Mouse (Mus musculus) lung, postnatal 10 days (tissue): ENCODE measurements around the gene Nav1.

Experiments used
- DNase-seq: peaks from one replicate; pipeline ENCODE4 v3.0.0; 2021

Nav1 gene

GRCm38 (mm10) chr1:135615715-135616641 is 8.9 kb upstream of the Nav1 start:
- peak; percentile 84 for DNase-seq

- DNase-seq = no peak
Observed at GRCm38 (mm10) chr1:135609621-135610020, 2.5 kb upstream of the Nav1 start.

DNA sequence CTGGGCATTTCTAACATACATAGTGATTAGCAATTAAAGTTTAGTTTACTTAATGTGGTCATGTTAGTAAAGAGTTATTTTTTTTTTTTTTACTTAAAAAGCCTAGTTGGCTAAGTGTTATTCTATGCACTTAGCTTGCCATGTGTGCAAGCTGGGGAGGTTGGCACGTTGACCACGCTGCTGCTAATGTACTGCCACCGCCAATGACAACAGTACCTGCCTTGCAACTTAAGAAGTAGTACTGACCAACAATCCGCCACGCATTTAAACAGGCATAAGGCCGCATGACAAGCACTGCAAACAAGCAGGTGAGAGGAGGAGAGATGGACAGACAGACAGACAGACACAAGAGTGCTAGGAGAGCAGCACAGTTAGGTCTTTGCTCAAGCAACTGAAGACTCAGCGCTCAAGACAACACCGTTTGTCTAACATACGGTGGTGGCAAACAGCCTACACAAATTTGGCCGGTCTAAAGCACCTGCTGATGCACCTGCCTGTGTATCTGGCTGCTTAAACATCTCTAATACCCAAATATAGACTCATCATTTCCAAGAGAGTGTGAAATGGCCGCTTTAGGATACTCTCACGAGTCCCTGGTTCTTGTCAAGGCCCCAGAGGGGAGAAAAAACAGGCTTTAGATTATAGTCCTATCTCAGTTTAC is 610 bp downstream of the Nav1 start:
- no peak for DNase-seq

- DNase-seq = no peak
Observed at GRCm38 (mm10) chr1:135605530-135605929, 1.6 kb downstream of the Nav1 start.

DNA sequence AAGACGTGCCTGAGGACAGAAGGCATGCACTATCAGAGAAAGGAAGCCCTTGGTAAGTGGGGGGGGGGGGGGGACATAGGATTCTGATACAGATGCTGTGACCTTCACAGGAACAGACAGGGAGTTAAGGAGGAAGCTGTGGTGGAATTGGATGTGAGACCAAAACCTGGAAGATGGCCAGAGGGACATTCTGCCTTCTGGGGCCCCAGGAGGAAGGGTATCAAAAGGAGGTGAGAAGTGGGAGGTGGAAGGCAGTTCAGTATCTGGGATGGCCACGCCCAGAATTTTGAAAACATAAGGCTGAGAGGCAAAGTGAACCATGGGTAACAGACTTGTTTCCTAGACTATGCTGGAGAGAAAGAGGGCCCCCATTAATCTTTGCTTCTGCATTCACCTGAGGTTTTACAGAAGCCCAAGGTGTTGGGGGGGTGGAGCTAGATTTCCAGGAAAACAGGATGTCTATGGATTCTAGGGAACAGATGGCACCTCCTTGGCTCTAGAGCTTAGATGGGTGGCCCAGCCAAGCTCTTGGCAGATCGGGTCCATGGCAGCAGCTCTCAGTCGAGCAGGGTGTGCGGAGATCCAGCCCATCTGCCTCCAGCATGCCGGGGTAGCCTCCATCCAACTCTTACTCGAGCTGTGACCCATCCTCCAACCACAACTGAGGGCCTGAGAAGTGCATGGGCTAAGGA is 2.6 kb downstream of the Nav1 start:
- DNase-seq = peak; percentile 32

DNA sequence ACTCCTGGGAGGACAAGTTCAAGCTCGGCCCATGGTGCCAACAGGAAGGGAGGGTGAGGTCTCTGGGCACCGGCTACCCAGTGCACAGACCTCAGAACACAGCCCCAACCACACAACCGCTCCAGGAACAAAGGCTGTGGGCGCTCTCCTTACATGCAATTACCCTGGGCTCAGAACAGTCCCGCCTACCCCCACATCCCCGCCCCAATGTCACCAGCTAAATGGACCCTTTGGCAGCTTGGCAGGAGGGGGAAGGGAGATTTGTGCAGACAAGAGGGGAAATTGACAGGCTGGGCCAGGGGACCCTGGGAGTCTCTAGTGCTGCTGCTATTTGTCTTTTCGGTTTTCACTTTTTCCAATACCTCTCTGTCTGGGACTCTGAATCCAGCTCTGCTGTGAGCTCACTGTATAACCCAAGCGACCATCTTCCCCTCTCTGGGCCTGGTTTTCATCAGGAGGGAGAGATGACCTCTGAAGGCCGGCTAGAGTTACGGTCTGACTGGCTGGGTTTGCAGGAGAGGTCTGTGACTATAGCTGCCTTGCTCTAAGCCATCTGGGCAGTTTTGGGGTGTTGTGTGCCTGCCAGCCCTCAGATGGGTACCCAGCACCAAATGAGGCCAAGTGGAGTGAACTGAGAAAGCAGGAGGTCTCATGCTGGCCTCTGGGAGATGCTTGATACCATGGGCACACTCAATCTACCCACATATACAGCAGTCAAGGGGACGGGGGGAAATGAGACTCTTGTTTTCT is 3.8 kb downstream of the Nav1 start:
- DNase-seq = no peak

DNA sequence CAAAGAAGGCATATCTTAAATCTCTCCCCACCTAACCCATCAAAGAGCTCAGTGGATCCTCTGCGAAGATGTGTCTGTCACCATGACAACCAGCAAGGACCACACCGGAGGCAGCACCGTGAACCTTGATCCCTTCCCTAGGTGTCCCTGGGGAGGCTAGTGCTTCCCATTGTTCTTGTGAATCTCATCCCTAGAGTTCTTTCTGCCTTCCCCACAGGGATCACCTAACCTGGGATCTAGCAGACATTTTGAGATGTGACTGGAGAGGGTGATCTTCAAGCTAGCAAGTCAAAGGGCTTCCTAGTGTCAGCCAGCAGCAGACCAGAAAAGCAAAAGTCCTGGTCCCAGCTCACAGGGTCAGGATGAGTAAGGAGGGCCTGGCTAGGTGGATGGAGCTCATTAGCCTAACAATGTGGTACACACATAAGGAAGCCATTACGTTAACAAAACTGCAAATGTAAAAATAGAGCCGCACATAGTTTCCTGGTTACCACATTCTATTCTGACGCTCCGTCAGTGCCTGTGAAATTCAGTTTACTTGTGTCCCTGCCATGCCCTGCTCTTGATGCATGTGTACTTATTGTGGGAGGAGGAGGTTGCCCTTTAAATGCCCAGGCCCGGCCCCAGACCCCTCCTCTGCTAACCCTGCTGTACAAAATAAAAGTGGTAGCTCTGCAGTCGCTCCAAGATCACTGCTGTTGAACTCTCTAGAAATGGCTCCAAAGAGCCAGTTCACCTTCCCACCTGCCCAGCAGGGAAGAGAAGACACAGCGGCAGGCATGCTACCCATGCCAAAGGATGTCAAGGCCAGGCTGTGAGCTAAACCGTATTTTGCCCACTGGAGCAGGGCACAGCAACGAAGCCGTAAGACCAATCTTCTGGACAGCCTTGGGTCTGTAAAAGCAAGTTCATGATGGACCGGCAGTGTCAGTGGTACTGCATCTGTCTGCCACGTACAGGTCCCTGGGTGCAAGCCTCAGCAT is 6.8 kb downstream of the Nav1 start:
- DNase-seq = no peak

DNA sequence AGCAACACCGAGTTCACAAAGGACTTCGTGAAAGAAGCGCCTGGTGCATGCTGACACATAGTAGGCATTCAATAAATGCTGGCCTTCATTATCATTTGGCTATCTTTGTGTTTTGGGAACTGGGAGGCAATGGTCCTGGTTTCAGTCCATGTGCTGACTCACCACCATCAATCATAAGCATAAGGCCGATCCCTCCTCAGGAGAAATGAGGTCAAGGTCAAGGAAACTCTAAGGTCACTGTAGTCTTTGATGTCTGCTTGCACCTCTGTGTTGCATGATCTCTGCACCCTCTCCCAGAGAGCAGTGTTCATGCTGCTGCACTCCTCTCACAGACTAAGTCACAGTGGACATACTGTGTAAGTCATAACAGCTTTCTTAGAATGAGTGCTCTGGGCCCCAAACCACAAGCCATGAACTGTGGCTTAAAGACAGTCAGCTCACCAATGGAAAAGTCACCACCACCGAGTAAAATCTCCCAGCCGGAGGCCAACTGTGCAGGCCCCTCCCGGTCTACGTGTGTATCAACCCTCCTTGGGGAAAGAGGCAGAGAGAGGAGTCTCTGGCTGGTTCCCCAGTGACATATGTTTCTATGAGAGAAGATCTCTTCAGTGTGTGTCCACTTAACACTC is 8.7 kb downstream of the Nav1 start:
- no peak for DNase-seq

GRCm38 (mm10) chr1:135594279-135594903 is 12.7 kb downstream of the Nav1 start:
- DNase-seq = no peak

GRCm38 (mm10) chr1:135593560-135594278 is 13.4 kb downstream of the Nav1 start:
- no peak for DNase-seq

- peak; percentile 67 for DNase-seq
Observed at GRCm38 (mm10) chr1:135590776-135591175, 16.3 kb downstream of the Nav1 start.

DNA sequence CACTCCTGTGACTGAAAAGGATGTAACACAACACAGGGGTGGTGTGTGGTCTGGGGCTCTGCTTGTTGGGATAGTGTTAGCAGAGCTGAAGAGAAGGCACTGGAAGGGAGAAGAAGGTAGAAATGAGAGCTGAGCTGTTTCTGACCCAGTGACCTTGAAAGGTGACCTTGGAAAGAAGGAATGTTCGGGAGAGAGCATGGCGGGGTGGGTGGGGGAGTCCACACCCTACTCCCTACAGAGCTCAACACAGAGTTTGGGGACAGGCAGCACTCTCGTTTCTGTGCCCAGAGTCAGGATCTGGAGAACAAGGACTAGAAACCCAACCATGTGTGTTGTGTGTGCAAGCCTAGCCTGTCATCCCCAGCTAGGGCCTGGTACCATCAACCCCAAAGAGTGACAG is 18.1 kb downstream of the Nav1 start:
- DNase-seq = no peak

DNA sequence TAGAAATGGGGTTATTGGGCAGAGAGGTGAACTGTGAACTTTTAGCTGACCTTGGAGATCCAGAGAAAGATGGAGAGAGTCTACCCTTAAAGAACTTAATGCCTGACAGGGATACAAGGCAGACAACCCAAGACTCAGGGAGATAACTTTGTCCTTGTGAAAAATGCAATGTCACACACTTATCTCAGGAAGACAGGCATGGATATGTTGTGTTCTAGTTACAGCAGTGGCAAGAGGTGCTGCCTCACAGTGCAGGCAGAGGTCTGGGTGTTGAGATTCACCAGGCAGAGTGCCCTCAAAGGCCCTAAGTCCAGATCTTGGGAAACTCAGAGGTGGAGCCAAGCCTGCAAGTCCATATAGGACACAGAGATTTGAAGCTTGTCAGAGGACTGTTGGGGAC is 20.2 kb downstream of the Nav1 start:
- no peak for DNase-seq

- DNase-seq = peak; percentile 69
Observed at GRCm38 (mm10) chr1:135585573-135585972, 21.5 kb downstream of the Nav1 start.

- peak; percentile 47 for DNase-seq
Observed at GRCm38 (mm10) chr1:135584587-135585541, 22.2 kb downstream of the Nav1 start.

DNA sequence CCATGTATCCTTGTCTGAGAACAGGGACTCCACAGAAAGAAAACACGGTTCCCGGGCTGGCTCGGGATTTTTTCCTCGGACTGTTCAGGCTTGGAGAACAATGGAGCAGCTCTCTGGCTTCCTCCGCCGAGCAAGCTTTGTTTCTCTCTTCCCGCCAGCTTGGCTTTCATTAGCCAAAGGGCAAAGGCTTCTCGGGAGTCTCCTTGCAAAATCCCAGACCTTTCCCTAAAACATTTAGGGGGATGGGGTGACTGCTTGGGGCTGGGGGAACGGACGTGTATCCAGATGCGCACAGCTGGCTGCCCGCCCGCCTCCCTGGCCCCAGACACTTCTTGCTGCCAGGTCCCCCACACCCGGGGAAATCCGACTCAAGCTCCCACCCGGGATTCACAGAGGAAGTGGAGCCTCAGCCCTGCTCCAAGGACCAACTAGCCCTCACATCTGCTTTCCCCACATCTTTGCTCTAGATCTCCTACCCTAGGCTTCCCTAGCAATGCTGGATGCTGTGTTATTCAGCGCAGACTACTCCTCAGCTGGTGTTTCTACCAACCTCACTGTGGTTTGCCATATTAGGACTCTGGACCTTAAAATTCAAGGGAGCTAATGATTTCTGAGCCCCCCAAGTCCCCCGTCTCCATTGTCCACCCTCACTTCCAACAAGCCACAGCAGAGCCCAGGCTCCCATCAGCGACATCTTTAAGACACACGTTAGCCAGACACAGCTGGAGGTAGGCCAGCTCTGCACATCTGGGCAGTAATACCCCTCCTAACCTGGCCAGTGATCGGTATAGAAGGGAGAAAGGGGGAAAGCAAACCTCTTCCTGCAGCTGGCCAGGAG is 23.2 kb downstream of the Nav1 start:
- DNase-seq = peak; percentile 45

GRCm38 (mm10) chr1:135583081-135583677 is 23.9 kb downstream of the Nav1 start:
- DNase-seq = peak; percentile 44
